Mouse (Mus musculus) hindbrain, postnatal 0 days (tissue): Measurements from ENCODE around the gene Gtf2ird2. TPM values are rescaled to one million over a fixed set of nuclear protein-coding genes. Genes with fewer than 3 reads are reported as not detected.

Experiments used
- ATAC-seq: fragments of 200-750 bp; cut with Nextera tagmentation; 2 replicates; pipeline ENCODE4 v1.8.0; 2017; ENCODE audit warnings: mild to moderate bottlenecking, moderate TSS enrichment, moderate library complexity
- DNase-seq: peaks from one replicate; pipeline ENCODE4 v3.0.0-alpha.2; 2015; ENCODE audit warnings: low spot score
- H3K27ac ChIP-seq: fragments of 300-500 bp; sonication (generic); 2 replicates; pipeline ENCODE4 v1.5.1; 2014; ENCODE audit warnings: mild to moderate bottlenecking
- H3K27me3 ChIP-seq: fragments of 300-500 bp; sonication (generic); 2 replicates; pipeline ENCODE4 v1.6.1; 2014; ENCODE audit warnings: low read length, mixed read lengths; ENCODE audit not compliant: insufficient read depth
- H3K36me3 ChIP-seq: fragments of 300-500 bp; sonication (generic); 2 replicates; pipeline ENCODE4 v1.6.1; 2014; ENCODE audit warnings: low read length, mixed read lengths; ENCODE audit not compliant: insufficient read depth
- H3K4me1 ChIP-seq: fragments of 300-500 bp; sonication (generic); 2 replicates; pipeline ENCODE4 v1.6.1; 2014; ENCODE audit warnings: antibody characterized with exemption, low read length, mixed read lengths; ENCODE audit not compliant: insufficient read depth
- H3K4me2 ChIP-seq: fragments of 300-500 bp; sonication (generic); 2 replicates; pipeline ENCODE4 v1.6.1; 2014; ENCODE audit warnings: low read depth, mild to moderate bottlenecking, low read length, moderate library complexity, mixed read lengths
- H3K4me3 ChIP-seq: fragments of 300-500 bp; sonication (generic); 2 replicates; pipeline ENCODE4 v1.5.1; 2014; ENCODE audit warnings: low read length
- H3K9ac ChIP-seq: fragments of 300-500 bp; sonication (generic); replicated peaks from 2 replicates; pipeline ENCODE4 v1.6.1; 2014; ENCODE audit warnings: mild to moderate bottlenecking, low read length, moderate library complexity, mixed read lengths
- H3K9me3 ChIP-seq: fragments of 300-500 bp; sonication (generic); 2 replicates; pipeline ENCODE4 v1.6.1; 2016; ENCODE audit warnings: low read length, mixed read lengths
- CTCF ChIP-seq: IDR thresholded peaks from 2 replicates; pipeline ENCODE4 v1.5.1; 2016; ENCODE audit warnings: antibody characterized with exemption, control low read depth, low read depth
- WGBS: fragments of 180-500 bp; shearing (Covaris S2); extraction: QIAGEN DNeasy Blood & Tissue Kit; methylation state at CpG from one replicate; pipeline ENCODE4 v1.1.7; 2014; 5-methylcytosine and 5-hydroxymethylcytosine counted together
- polyA plus RNA-seq: library from polyadenylated mRNA; unstranded; fragments of >200 nt; fragmentation: Nextera tagmentation; extraction: Ambion mirVana; gene quantifications from 2 replicates; pipeline ENCODE4 v1.2.1, GENCODE M21; 2015
- total RNA-seq: library from RNA; depleted of rRNA; stranded (reverse); fragments of >200 nt; gene quantifications from 2 replicates; pipeline ENCODE4 v1.2.3, GENCODE M21; 2014

Gtf2ird2 gene
- total and polyA plus RNA-seq, 2 experiments from 2014 or later = 11.6 to 14.6 TPM

- Histone ChIP-seq H3K27me3 (no peaks in the 10 kb centered on the region), H3K9me3 (no peaks in the 10 kb centered on the region)
These were observed 14.6 kb upstream of the Gtf2ird2 start for GRCm38 (mm10) chr5:134169231-134169630.

GRCm38 (mm10) chr5:134170167-134170566 is 13.7 kb upstream of the Gtf2ird2 start:
- ATAC-seq (no peak), DNase-seq (no peak)
- no peak for TF ChIP-seq CTCF
- Histone ChIP-seq H3K4me2 (no peak overlapping the region), H3K27me3 (no peaks in the 10 kb centered on the region), H3K27ac (no peak overlapping the region), H3K9ac (no peak overlapping the region), H3K9me3 (no peaks in the 10 kb centered on the region), H3K36me3 (no peaks in the 10 kb centered on the region), H3K4me3 (no peak overlapping the region), H3K4me1 (no peaks in the 10 kb centered on the region)
- 95% methylated on average over 8 of the region's 8 CpGs for WGBS

More at GRCm38 (mm10) chr5:134169231-134169630, 14.6 kb upstream of the Gtf2ird2 start:
- Histone ChIP-seq H3K4me1 (peaks cover 5% of the 10 kb centered on the region; the same call in 1 of the 2 replicates), H3K9ac (no peak overlapping the region), H3K27ac (no peak overlapping the region), H3K4me3 (no peak overlapping the region), H3K36me3 (no peaks in the 10 kb centered on the region; the same call in 1 of the 2 replicates), H3K4me2 (no peak overlapping the region)
- WGBS = 93% methylated on average over 10 of the region's 10 CpGs
- TF ChIP-seq CTCF = no peak
- DNase-seq (no peak), ATAC-seq (peak; percentile 21; the same call in 1 of the 2 replicates)

GRCm38 (mm10) chr5:134173206-134173605 is 10.6 kb upstream of the Gtf2ird2 start:
- Histone ChIP-seq H3K27ac (no peak overlapping the region), H3K36me3 (no peaks in the 10 kb centered on the region), H3K27me3 (no peaks in the 10 kb centered on the region), H3K4me3 (no peak overlapping the region), H3K9ac (no peak overlapping the region), H3K4me1 (peaks cover 4% of the 10 kb centered on the region; the same call in 1 of the 2 replicates), H3K4me2 (no peak overlapping the region), H3K9me3 (no peaks in the 10 kb centered on the region)
- TF ChIP-seq CTCF = peak; percentile 75
- 31% methylated on average over 4 of the region's 4 CpGs for WGBS
- peak; percentile 48 for DNase-seq
- ATAC-seq = no peak

GRCm38 (mm10) chr5:134175696-134176095 is 8.1 kb upstream of the Gtf2ird2 start:
- H3K9ac ChIP-seq = peak overlapping the region; percentile 81
- DNase-seq (no peak), ATAC-seq (no peak)
- peak overlapping the region; percentile 96 for H3K4me3 ChIP-seq
- H3K27me3 ChIP-seq = no peaks in the 10 kb centered on the region
- WGBS = 10% methylated on average over 10 of the region's 10 CpGs
- no peaks in the 10 kb centered on the region for H3K36me3 ChIP-seq
- H3K4me2 ChIP-seq = peak overlapping the region; percentile 66
- peaks cover 4% of the 10 kb centered on the region; the same call in 1 of the 2 replicates for H3K4me1 ChIP-seq
- no peak for TF ChIP-seq CTCF
- H3K27ac ChIP-seq = peak overlapping the region; percentile 86
- no peaks in the 10 kb centered on the region for H3K9me3 ChIP-seq

GRCm38 (mm10) chr5:134176169-134176881 is 7.5 kb upstream of the Gtf2ird2 start, which contains the start of gene Rcc1l:
Gene Rcc1l, minus strand, starts transcription at chr5:134176774.
- peak within 1 kb of the TSS; percentile 96 for H3K4me3 ChIP-seq

GRCm38 (mm10) chr5:134178536-134178935 is 5.3 kb upstream of the Gtf2ird2 start:
- no peak for DNase-seq
- no peak overlapping the region for H3K4me3 ChIP-seq
- no peak overlapping the region for H3K27ac ChIP-seq
- H3K36me3 ChIP-seq = no peaks in the 10 kb centered on the region
- peaks cover 9% of the 10 kb centered on the region; the same call in 1 of the 2 replicates for H3K4me1 ChIP-seq
- no peak for ATAC-seq
- H3K4me2 ChIP-seq = no peak overlapping the region
- no peaks in the 10 kb centered on the region for H3K9me3 ChIP-seq
- TF ChIP-seq CTCF = no peak
- no peak overlapping the region for H3K9ac ChIP-seq
- 81% methylated on average over 7 of the region's 7 CpGs for WGBS
- no peaks in the 10 kb centered on the region for H3K27me3 ChIP-seq

More at GRCm38 (mm10) chr5:134176169-134176881, 7.5 kb upstream of the Gtf2ird2 start, which contains the start of gene Rcc1l:
- peak; percentile 91 for ATAC-seq
- WGBS = under 1% methylated on average over 71 of the region's 72 CpGs
- DNase-seq = peak; percentile 95
- peak within 1 kb of the TSS; percentile 86 for H3K27ac ChIP-seq
- H3K4me2 ChIP-seq = peak within 1 kb of the TSS; percentile 66
- H3K36me3 ChIP-seq = no peaks in the 10 kb centered on the region
- no peak for TF ChIP-seq CTCF
- H3K9me3 ChIP-seq = no peaks in the 10 kb centered on the region
- no peaks in the 10 kb centered on the region for H3K27me3 ChIP-seq
- H3K4me1 ChIP-seq = peaks cover 4% of the 10 kb centered on the region; the same call in 1 of the 2 replicates
- peak within 1 kb of the TSS; percentile 81 for H3K9ac ChIP-seq

- ATAC-seq (no peak), DNase-seq (peak; percentile 94)
- WGBS = 22% methylated on average over 7 of the region's 7 CpGs
- Histone ChIP-seq H3K36me3 (no peaks in the 10 kb centered on the region), H3K27me3 (no peaks in the 10 kb centered on the region), H3K4me2 (no peak overlapping the region), H3K9me3 (no peaks in the 10 kb centered on the region), H3K4me1 (peaks cover 9% of the 10 kb centered on the region; the same call in 1 of the 2 replicates), H3K9ac (no peak overlapping the region), H3K4me3 (no peak overlapping the region), H3K27ac (no peak overlapping the region)
- peak; percentile 91 for TF ChIP-seq CTCF
These were observed 3.9 kb upstream of the Gtf2ird2 start for GRCm38 (mm10) chr5:134179871-134180270.
